Mouse (Mus musculus) MEL (cell line): Measurements from ENCODE around the gene Pla2g16. TPM values are rescaled to one million over a fixed set of nuclear protein-coding genes. Genes with fewer than 3 reads are reported as not detected.

ENCODE experiments used
- DNase-seq: peaks from one replicate; pipeline ENCODE4 v3.0.0; 2011; ENCODE audit warnings: low read depth, low spot score
- H3K27ac ChIP-seq: 2 replicates; pipeline ENCODE4 v1.5.1; 2012; ENCODE audit warnings: low read depth, mild to moderate bottlenecking, control low read depth, low read length, moderate library complexity; ENCODE audit not compliant: control insufficient read depth
- H3K27me3 ChIP-seq, 2 experiments: fragments of 150-350 bp in 1 of 2; sonication (generic) in 1 of 2; 2 replicates each; pipeline ENCODE4 v1.6.1; 2012; ENCODE audit warnings: low read length in 2 of 2, mild to moderate bottlenecking in 2 of 2, improper control_type of control experiment in 1 of 2, moderate library complexity in 1 of 2; ENCODE audit not compliant: insufficient read depth in 2 of 2, control insufficient read depth in 1 of 2
- H3K36me3 ChIP-seq, 2 experiments: 2 replicates each; pipeline ENCODE4 v1.6.1; 2012 to 2014; ENCODE audit warnings: low read length in 2 of 2, improper control_type of control experiment in 1 of 2, inconsistent platforms in 1 of 2, mild to moderate bottlenecking in 1 of 2; ENCODE audit not compliant: insufficient read depth in 2 of 2, control insufficient read depth in 1 of 2
- H3K4me1 ChIP-seq, 2 experiments: fragments of 150-350 bp in 1 of 2; sonication (generic) in 1 of 2; 2 replicates each; pipeline ENCODE4 v1.6.1; 2012; ENCODE audit warnings: low read length in 2 of 2, improper control_type of control experiment in 1 of 2, mild to moderate bottlenecking in 1 of 2; ENCODE audit not compliant: insufficient read depth in 2 of 2, control insufficient read depth in 1 of 2
- H3K4me3 ChIP-seq, 2 experiments: fragments of 150-350 bp in 1 of 2; sonication (generic) in 1 of 2; 2 replicates each; pipeline ENCODE4 v1.5.1; 2012; ENCODE audit warnings: low read depth in 2 of 2, low read length in 2 of 2, mild to moderate bottlenecking in 2 of 2, moderate library complexity in 2 of 2, control low read depth in 1 of 2, improper control_type of control experiment in 1 of 2; ENCODE audit not compliant: control insufficient read depth in 1 of 2, insufficient read depth in 1 of 2
- H3K79me2 ChIP-seq: 2 replicates; pipeline ENCODE4 v1.6.1; 2012; ENCODE audit warnings: mild to moderate bottlenecking, low read length, moderate library complexity; ENCODE audit not compliant: control insufficient read depth, poor library complexity, insufficient read depth
- H3K9ac ChIP-seq: 2 replicates; pipeline ENCODE4 v1.6.1; 2012; ENCODE audit warnings: low read depth, mild to moderate bottlenecking, control low read depth, low read length, moderate library complexity; ENCODE audit not compliant: control insufficient read depth, poor library complexity, severe bottlenecking
- H3K9me3 ChIP-seq: fragments of 150-350 bp; sonication (generic); replicated peaks from 2 replicates; pipeline ENCODE4 v1.6.1; 2012; ENCODE audit warnings: mild to moderate bottlenecking, low read length, improper control_type of control experiment, moderate library complexity; ENCODE audit not compliant: insufficient read depth
- BHLHE40 ChIP-seq: IDR thresholded peaks from 2 replicates; pipeline ENCODE4 v1.6.1; 2012; ENCODE audit warnings: low read depth, mild to moderate bottlenecking, inconsistent platforms, low read length, improper control_type of control experiment, borderline replicate concordance
- CHD2 ChIP-seq: IDR thresholded peaks from 2 replicates; pipeline ENCODE4 v1.6.1; 2011; ENCODE audit warnings: low read length, improper control_type of control experiment
- CTCF ChIP-seq, 3 experiments: IDR thresholded peaks in 2 of 3; conservative IDR thresholded peaks in 1 of 3; 2 replicates each; pipeline ENCODE4 v1.5.1; 2011 to 2012; ENCODE audit warnings: low read length in 3 of 3, low read depth in 2 of 3, mild to moderate bottlenecking in 2 of 3, improper control_type of control experiment in 1 of 3, inconsistent platforms in 1 of 3, mixed read lengths in 1 of 3, moderate library complexity in 1 of 3; ENCODE audit not compliant: control insufficient read depth in 1 of 3, insufficient read depth in 1 of 3, poor library complexity in 1 of 3, severe bottlenecking in 1 of 3
- E2F4 ChIP-seq: IDR thresholded peaks from 2 replicates; pipeline ENCODE4 v1.6.1; 2011; ENCODE audit warnings: low read depth, low read length, improper control_type of control experiment, borderline replicate concordance
- ELF1 ChIP-seq: IDR thresholded peaks from 2 replicates; pipeline ENCODE4 v1.6.1; 2014; ENCODE audit warnings: low read depth, mild to moderate bottlenecking, inconsistent platforms, low read length, improper control_type of control experiment, moderate library complexity
- GABPA ChIP-seq: IDR thresholded peaks from 2 replicates; pipeline ENCODE4 v1.6.1; 2012; ENCODE audit warnings: low read depth, mild to moderate bottlenecking, inconsistent platforms, low read length, improper control_type of control experiment, moderate library complexity
- HCFC1 ChIP-seq: IDR thresholded peaks from 2 replicates; pipeline ENCODE4 v1.6.1; 2012; ENCODE audit warnings: low read depth, mild to moderate bottlenecking, inconsistent platforms, low read length, improper control_type of control experiment, moderate library complexity
- JUND ChIP-seq: IDR thresholded peaks from 2 replicates; pipeline ENCODE4 v1.6.1; 2011; ENCODE audit warnings: low read depth, mild to moderate bottlenecking, improper control_type of control experiment, low read length
- KAT2A ChIP-seq: conservative IDR thresholded peaks from 2 replicates; pipeline ENCODE4 v1.6.1; 2012; ENCODE audit warnings: low read depth, low read length, improper control_type of control experiment, inconsistent platforms
- MAFK ChIP-seq: IDR thresholded peaks from 2 replicates; pipeline ENCODE4 v1.6.1; 2011; ENCODE audit warnings: low read depth, mild to moderate bottlenecking, low read length, improper control_type of control experiment, borderline replicate concordance
- MAX ChIP-seq: IDR thresholded peaks from 2 replicates; pipeline ENCODE4 v1.6.1; 2011; ENCODE audit warnings: low read length, improper control_type of control experiment
- MAZ ChIP-seq: IDR thresholded peaks from 2 replicates; pipeline ENCODE4 v1.6.1; 2012; ENCODE audit warnings: low read depth, mild to moderate bottlenecking, inconsistent platforms, low read length, improper control_type of control experiment
- NELFE ChIP-seq: IDR thresholded peaks from 2 replicates; pipeline ENCODE4 v1.6.1; 2011; ENCODE audit warnings: low read depth, low read length, improper control_type of control experiment
- POLR2A ChIP-seq, 2 experiments: IDR thresholded peaks; 2 replicates each; pipeline ENCODE4 v1.6.1; 2011 to 2012; ENCODE audit warnings: low read length in 2 of 2, mild to moderate bottlenecking in 2 of 2, control low read depth in 1 of 2, improper control_type of control experiment in 1 of 2, low read depth in 1 of 2, moderate library complexity in 1 of 2; ENCODE audit not compliant: control insufficient read depth in 1 of 2, insufficient read depth in 1 of 2, poor library complexity in 1 of 2
- RCOR1 ChIP-seq: IDR thresholded peaks from 2 replicates; pipeline ENCODE4 v1.6.1; 2012; ENCODE audit warnings: low read depth, mild to moderate bottlenecking, inconsistent platforms, low read length, improper control_type of control experiment
- SIN3A ChIP-seq: IDR thresholded peaks from 2 replicates; pipeline ENCODE4 v1.6.1; 2012; ENCODE audit warnings: low read length, improper control_type of control experiment, inconsistent platforms
- SMC3 ChIP-seq: IDR thresholded peaks from 2 replicates; pipeline ENCODE4 v1.6.1; 2011; ENCODE audit warnings: low read depth, low read length, improper control_type of control experiment
- TBP ChIP-seq: IDR thresholded peaks from 2 replicates; pipeline ENCODE4 v1.8.0; 2011; ENCODE audit warnings: low read depth, low read length, improper control_type of control experiment
- TCF12 ChIP-seq: IDR thresholded peaks from 2 replicates; pipeline ENCODE4 v1.6.1; 2014; ENCODE audit warnings: low read depth, mild to moderate bottlenecking, inconsistent platforms, low read length, improper control_type of control experiment, moderate library complexity
- UBTF ChIP-seq: IDR thresholded peaks from 2 replicates; pipeline ENCODE4 v1.6.1; 2012; ENCODE audit warnings: low read depth, mild to moderate bottlenecking, inconsistent platforms, low read length, improper control_type of control experiment, moderate library complexity, borderline replicate concordance; ENCODE audit not compliant: insufficient read depth
- USF1 ChIP-seq: IDR thresholded peaks from 2 replicates; pipeline ENCODE4 v1.6.1; 2014; ENCODE audit warnings: low read depth, mild to moderate bottlenecking, inconsistent platforms, low read length, improper control_type of control experiment, moderate library complexity
- USF2 ChIP-seq, 2 experiments: IDR thresholded peaks; 2 replicates each; pipeline ENCODE4 v1.6.1; 2011 to 2012; ENCODE audit warnings: improper control_type of control experiment in 2 of 2, low read length in 2 of 2, borderline replicate concordance in 1 of 2, inconsistent platforms in 1 of 2, low read depth in 1 of 2, mild to moderate bottlenecking in 1 of 2; ENCODE audit not compliant: insufficient read depth in 1 of 2
- ZKSCAN1 ChIP-seq: IDR thresholded peaks from 2 replicates; pipeline ENCODE4 v1.6.1; 2012; ENCODE audit warnings: low read depth, mild to moderate bottlenecking, inconsistent platforms, low read length, improper control_type of control experiment, moderate library complexity
- ZMIZ1 ChIP-seq: IDR thresholded peaks from 2 replicates; pipeline ENCODE4 v1.6.1; 2012; ENCODE audit warnings: low read depth, mild to moderate bottlenecking, inconsistent platforms, low read length, improper control_type of control experiment, moderate library complexity
- ZNF384 ChIP-seq: IDR thresholded peaks from 2 replicates; pipeline ENCODE4 v1.6.1; 2012; ENCODE audit warnings: low read depth, mild to moderate bottlenecking, inconsistent platforms, low read length, improper control_type of control experiment
- polyA plus RNA-seq, 2 experiments: library from polyadenylated mRNA; stranded (reverse) in 1 of 2; unstranded in 1 of 2; fragments of >175 nt in 1 of 2; fragments of >200 nt in 1 of 2; gene quantifications; 2 replicates each; pipeline versions ENCODE4 v1.2.1 to v1.2.4; 2012; ENCODE audit warnings: low replicate concordance in 2 of 2, low read depth in 1 of 2; ENCODE audit not compliant: insufficient read length in 2 of 2, insufficient read depth in 1 of 2, missing spikeins in 1 of 2
- total RNA-seq: library from RNA; depleted of rRNA; stranded (reverse); fragments of 300-350 nt; gene quantifications from 2 replicates; pipeline ENCODE4 v1.2.3, GENCODE M21; 2012; rRNA removed

The Pla2g16 gene
- 16.3 and 19.0 TPM in 2 replicates for total RNA-seq
- polyA plus RNA-seq = 10 to 100 TPM in 1 of 2 experiments, not detected in 1; 24.7 TPM

DNA sequence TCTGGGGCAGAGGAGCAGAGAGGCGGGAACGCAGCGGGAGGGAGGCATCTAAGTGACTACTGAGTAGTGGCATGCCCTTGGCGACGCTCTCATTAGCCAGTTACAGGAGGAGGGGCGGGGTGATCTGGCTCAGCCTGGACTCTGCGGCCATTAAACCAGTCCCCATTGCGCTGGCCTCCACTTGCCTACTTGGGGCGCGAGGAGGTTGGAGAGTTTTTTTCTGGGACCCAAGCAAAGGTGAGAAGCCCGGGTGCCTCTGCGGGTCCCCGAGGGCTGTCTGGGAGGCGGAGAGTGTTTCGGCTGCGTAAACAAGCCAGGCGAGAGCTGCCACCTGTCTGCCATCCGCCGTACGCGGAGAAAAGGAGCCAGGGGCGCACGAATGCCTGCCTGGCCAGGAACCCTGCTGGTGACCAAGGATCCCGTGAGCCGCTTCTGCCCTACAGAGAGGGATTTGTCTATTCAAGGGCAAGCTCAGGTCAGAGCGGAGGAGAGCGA is at the start of gene Pla2g16:
TSS of gene Pla2g16 (plus strand) at position 132 of the 495 bp plus-strand sequence.
- Histone ChIP-seq H3K9ac (peak within 1 kb of the TSS; percentile 76), H3K27ac (peak within 1 kb of the TSS; percentile 2; the same call in 1 of the 2 replicates), H3K36me3 (peaks cover 0 to 10% of the 10 kb centered on the region in 2 experiments; a peak in 2 of 4 replicates), H3K27me3 (no peaks in the 10 kb centered on the region), H3K9me3 (no peaks in the 10 kb centered on the region), H3K79me2 (peaks cover 3% of the 10 kb centered on the region; the same call in 1 of the 2 replicates), H3K4me3 (peak within 1 kb of the TSS; percentile 65 to 83), H3K4me1 (peaks cover 11 to 19% of the 10 kb centered on the region in 2 experiments)
- TF ChIP-seq CHD2 (no peak), MAX (peak; percentile 67), CTCF (IDR thresholded peaks at IDR 0.05 in 2 of 3, conservative IDR thresholded peaks at IDR 0.05 in 1 of 3; ENCODE audit: control insufficient read depth in 1 of 3, insufficient read depth in 1 of 3, low read depth in 2 of 3, low read length in 3 of 3, poor library complexity in 1 of 3, severe bottlenecking in 1 of 3) (peak in 1 of 3 experiments; percentile 10; a peak in 3 of 6 replicates), NELFE (peak; percentile 55), E2F4 (no peak), TBP (0 out of 2 replicates have a peak, but pooled peaks have one; percentile 45), ZNF384 (0 out of 2 replicates have a peak, but pooled peaks have one; percentile 4), USF2 (IDR thresholded peaks at IDR 0.05; ENCODE audit: borderline replicate concordance in 1 of 2, insufficient read depth in 1 of 2, low read depth in 1 of 2, low read length in 2 of 2) (no peak), TCF12 (no peak), HCFC1 (no peak), ZKSCAN1 (no peak), JUND (no peak), GABPA (no peak), RCOR1 (no peak), SMC3 (no peak), USF1 (no peak), MAFK (no peak), POLR2A (IDR thresholded peaks at IDR 0.05; ENCODE audit: control insufficient read depth in 1 of 2, insufficient read depth in 1 of 2, low read depth in 1 of 2, low read length in 2 of 2, poor library complexity in 1 of 2) (peak; percentile 37 to 67; a peak in 3 of 4 replicates), BHLHE40 (no peak), ELF1 (no peak), MAZ (peak; percentile 17; the same call in 1 of the 2 replicates), ZMIZ1 (0 out of 2 replicates have a peak, but pooled peaks have one; percentile 45), UBTF (no peak), SIN3A (0 out of 2 replicates have a peak, but pooled peaks have one; percentile 15), KAT2A (no peak)
- peak; percentile 89 for DNase-seq
